Mouse (Mus musculus) thymus, adult 2 months (tissue): Measurements from ENCODE around the gene Trpv2. TPM values are rescaled to one million over a fixed set of nuclear protein-coding genes. Genes with fewer than 3 reads are reported as not detected.

Experiments
- DNase-seq: peaks from one replicate; pipeline ENCODE4 v3.0.0; 2021
- H3K27ac ChIP-seq: fragments of 200-500 bp; 2 replicates; pipeline ENCODE4 v1.5.1; 2012; ENCODE audit warnings: low read length, control low read depth; ENCODE audit not compliant: control insufficient read depth, insufficient read depth
- H3K27me3 ChIP-seq: fragments of 200-500 bp; 2 replicates; pipeline ENCODE4 v1.6.1; 2012; ENCODE audit warnings: mild to moderate bottlenecking, low read length, moderate library complexity, mixed read lengths; ENCODE audit not compliant: control insufficient read depth, insufficient read depth
- H3K36me3 ChIP-seq: fragments of 200-500 bp; 2 replicates; pipeline ENCODE4 v1.6.1; 2012; ENCODE audit warnings: mild to moderate bottlenecking, low read length, moderate library complexity; ENCODE audit not compliant: control insufficient read depth, insufficient read depth
- H3K4me1 ChIP-seq: fragments of 200-500 bp; replicated peaks from 2 replicates; pipeline ENCODE4 v1.6.1; 2012; ENCODE audit warnings: low read length; ENCODE audit not compliant: control insufficient read depth, insufficient read depth
- H3K4me3 ChIP-seq: fragments of 200-500 bp; 2 replicates; pipeline ENCODE4 v1.5.1; 2012; ENCODE audit warnings: mild to moderate bottlenecking, low read length, control low read depth, moderate library complexity; ENCODE audit not compliant: control insufficient read depth, insufficient read depth
- CTCF ChIP-seq: fragments of 200-500 bp; IDR thresholded peaks from 2 replicates; pipeline ENCODE4 v1.5.1; 2012; ENCODE audit warnings: mild to moderate bottlenecking, control low read depth, low read length, moderate library complexity, borderline replicate concordance; ENCODE audit not compliant: control insufficient read depth, poor library complexity, insufficient read depth; ENCODE audit errors: extremely low read depth
- POLR2A ChIP-seq: fragments of 200-500 bp; IDR thresholded peaks from 2 replicates; pipeline ENCODE4 v1.6.1; 2012; ENCODE audit warnings: mild to moderate bottlenecking, low read length, control low read depth, moderate library complexity; ENCODE audit not compliant: control insufficient read depth, poor library complexity, insufficient read depth; ENCODE audit errors: extremely low read depth
- WGBS: fragments of 180-500 bp; shearing (Covaris S2); methylation state at CpG from one replicate; pipeline ENCODE4 v1.1.7; 2018; 5-methylcytosine and 5-hydroxymethylcytosine counted together
- polyA plus RNA-seq: library from polyadenylated mRNA; depleted of rRNA; stranded (reverse); fragments of >200 nt; gene quantifications from 2 replicates; pipeline ENCODE4 v1.2.3, GENCODE M21; 2012

Gene Trpv2
- polyA plus RNA-seq, 1 experiment: 96.0 TPM

DNA sequence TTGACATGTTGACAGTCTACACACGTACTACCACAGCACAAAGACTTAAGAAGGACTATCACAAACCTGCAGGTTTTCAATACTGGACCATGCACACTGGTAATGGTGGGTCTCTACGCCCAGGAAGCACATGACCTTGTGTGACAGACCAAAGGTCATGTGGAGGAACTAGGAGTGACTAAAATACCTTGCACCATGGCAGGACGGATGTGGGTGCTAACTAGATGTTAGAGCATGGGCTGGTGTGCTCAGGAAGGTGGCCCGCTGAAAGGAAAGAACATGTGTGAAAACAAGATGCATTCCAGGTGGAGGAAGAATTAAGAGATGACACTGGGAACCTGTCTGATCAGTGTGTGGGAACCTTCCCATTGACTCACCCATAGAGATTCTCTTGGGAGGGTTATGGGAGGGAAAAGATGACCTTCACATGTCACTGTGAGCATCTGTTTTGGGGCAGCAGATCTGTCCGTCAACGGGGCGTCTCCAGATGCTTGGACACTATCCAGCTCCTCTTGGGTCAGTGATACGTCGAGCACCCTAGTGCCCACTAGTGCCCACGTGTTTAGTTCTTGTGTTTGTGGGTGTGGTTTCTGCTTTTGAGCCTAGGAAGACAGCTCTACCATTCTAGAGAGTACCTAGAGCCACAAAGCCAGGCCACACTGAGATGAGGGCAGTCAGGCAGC, 69.5 kb downstream of the Trpv2 start:
- no peak overlapping the region for H3K4me3 ChIP-seq
- H3K27ac ChIP-seq: no peak overlapping the region
- WGBS: 81% methylated on average over 10 of the region's 10 CpGs
- no peaks in the 10 kb centered on the region for H3K36me3 ChIP-seq
- H3K4me1 ChIP-seq: no peaks in the 10 kb centered on the region; the same call in 1 of the 2 replicates
- TF ChIP-seq POLR2A: no peak
- no peaks in the 10 kb centered on the region for H3K27me3 ChIP-seq
- DNase-seq: no peak

- WGBS: 97% methylated on average over 5 of the region's 5 CpGs
- no peak overlapping the region for H3K4me3 ChIP-seq
- H3K27ac ChIP-seq: no peak overlapping the region
- no peaks in the 10 kb centered on the region; the same call in 1 of the 2 replicates for H3K4me1 ChIP-seq
- H3K36me3 ChIP-seq: no peaks in the 10 kb centered on the region
- no peak for TF ChIP-seq CTCF
- TF ChIP-seq POLR2A: no peak
- no peaks in the 10 kb centered on the region for H3K27me3 ChIP-seq
- DNase-seq: no peak
Measured at GRCm38 (mm10) chr11:62644602-62645336, 70.5 kb downstream of the Trpv2 start.

DNA sequence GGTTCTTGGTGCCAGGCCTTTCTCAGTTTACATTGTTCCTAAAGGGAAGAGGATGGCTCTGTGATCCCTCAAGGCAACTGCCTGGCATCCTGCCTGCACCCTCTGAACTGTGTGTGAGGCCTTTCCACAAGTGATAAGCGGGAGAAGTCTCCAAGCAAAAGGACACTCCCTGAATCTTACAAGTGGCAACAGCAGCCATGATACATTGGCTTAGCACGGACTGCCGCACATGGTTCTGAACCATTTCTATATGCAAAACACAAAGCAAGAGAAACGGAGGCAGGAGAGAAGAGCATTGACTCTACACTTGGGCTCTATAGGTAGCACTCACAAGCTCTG, 71.0 kb downstream of the Trpv2 start:
- Histone ChIP-seq H3K4me3 (no peak overlapping the region), H3K4me1 (no peaks in the 10 kb centered on the region; the same call in 1 of the 2 replicates), H3K36me3 (no peaks in the 10 kb centered on the region), H3K27ac (no peak overlapping the region), H3K27me3 (no peaks in the 10 kb centered on the region)
- TF ChIP-seq POLR2A (no peak), CTCF (no peak)
- DNase-seq: no peak
- WGBS: 97% methylated on average over 4 of the region's 4 CpGs

DNA sequence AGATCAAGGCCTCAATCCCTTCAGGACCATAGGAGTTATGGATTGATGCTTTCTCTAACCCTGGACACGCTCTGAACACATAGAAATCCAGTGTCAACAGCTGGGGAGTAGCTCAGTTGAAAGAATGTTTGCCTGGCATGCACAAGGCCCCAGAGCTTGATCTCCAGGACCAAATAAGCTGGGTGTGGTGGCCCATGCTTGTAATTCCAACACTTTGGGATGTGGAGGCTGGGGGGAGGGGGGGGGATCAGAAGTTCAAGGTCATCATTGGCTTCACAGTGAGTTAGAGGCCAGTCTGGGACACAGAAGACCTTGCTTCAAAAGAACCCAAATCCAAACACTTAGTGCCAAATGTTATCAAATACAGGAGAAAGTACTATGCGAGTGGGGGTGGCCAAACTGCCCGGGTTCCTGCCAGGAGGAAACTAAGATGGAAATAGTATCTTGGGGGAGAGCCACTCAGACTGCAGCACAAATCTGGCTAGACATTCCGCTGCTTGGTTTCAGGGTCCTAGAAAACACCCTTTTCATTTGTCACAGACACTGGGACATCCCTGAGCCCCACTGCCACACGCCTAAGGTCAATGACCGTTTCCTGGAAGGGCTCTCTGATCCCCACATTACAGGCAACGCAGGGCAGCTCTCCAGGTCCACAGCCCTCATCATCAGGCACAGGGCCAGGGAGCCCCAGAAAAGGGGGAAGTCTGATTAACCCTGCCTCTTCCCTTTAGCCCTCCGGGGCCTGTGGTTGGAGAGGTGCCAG, 71.6 kb downstream of the Trpv2 start:
- 41% methylated on average over 8 of the region's 8 CpGs for WGBS
- H3K4me1 ChIP-seq: peaks cover 4% of the 10 kb centered on the region; the same call in 1 of the 2 replicates
- DNase-seq: no peak

DNA sequence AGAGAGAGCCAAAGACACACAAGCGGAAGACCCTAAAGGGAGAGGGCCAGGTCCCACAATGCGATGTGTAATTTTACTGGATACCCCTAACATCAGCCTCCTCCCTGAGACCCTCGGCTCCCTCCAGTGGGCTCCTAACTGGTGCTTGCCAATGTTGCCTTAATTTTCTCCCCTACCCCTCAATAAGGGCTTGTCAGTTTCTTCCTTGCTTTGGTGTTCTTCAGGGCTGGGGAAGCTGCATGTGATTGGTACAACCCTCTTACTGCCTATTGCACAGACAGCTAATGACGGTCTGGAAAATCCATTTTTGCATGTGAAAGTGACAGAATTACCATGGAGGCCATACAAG, 72.2 kb downstream of the Trpv2 start:
- Histone ChIP-seq H3K27me3 (no peaks in the 10 kb centered on the region), H3K36me3 (no peaks in the 10 kb centered on the region), H3K4me1 (peaks cover 4% of the 10 kb centered on the region; the same call in 1 of the 2 replicates), H3K4me3 (no peak overlapping the region), H3K27ac (no peak overlapping the region)
- DNase-seq: no peak
- no peak for TF ChIP-seq POLR2A
- 34% methylated on average over 4 of the region's 4 CpGs for WGBS

More for the DNA sequence above, 71.6 kb downstream of the Trpv2 start:
- no peak overlapping the region for H3K4me3 ChIP-seq
- no peak overlapping the region for H3K27ac ChIP-seq
- TF ChIP-seq CTCF (no peak), POLR2A (no peak)
- H3K36me3 ChIP-seq: no peaks in the 10 kb centered on the region
- no peaks in the 10 kb centered on the region for H3K27me3 ChIP-seq

DNA sequence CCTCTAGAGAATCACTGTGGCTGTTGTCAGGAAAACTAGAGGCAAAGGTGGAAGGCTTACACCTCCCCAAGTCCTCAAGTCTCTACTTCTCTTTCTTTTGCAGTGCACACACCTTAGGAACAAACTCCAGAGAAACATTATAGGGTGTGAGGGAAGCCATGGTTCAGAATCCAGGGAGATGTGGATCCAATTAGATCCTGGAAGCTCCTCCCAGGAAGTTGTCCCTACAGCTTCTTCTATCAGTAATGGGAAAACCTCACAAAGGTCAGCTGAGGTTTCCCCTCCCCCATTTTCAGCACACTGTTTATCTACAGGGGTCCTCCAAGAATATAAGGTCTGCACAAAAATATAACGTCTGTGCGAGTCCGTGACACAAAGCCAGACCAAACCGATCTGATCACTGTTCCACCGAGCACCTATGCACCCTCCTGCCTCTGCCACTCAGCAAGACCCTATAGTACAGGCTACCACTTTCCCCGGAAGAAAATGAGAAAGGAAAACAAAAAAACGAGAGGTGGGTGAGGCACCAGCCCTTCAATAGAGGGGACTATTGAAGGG, 72.8 kb downstream of the Trpv2 start:
- DNase-seq: no peak
- TF ChIP-seq POLR2A: no peak
- TF ChIP-seq CTCF: no peak
- no peaks in the 10 kb centered on the region for H3K36me3 ChIP-seq
- H3K4me1 ChIP-seq: peaks cover 4% of the 10 kb centered on the region; the same call in 1 of the 2 replicates
- no peak overlapping the region for H3K4me3 ChIP-seq
- 58% methylated on average over 7 of the region's 7 CpGs for WGBS
- no peaks in the 10 kb centered on the region for H3K27me3 ChIP-seq
- H3K27ac ChIP-seq: no peak overlapping the region
